Mouse (Mus musculus): Measurements from ENCODE around the gene Ube4b. TPM values are rescaled to one million over a fixed set of nuclear protein-coding genes. Genes with fewer than 3 reads are reported as not detected.
"Not testable (repeated sequence)": the region's sequence is repeated elsewhere in the genome, so short reads cannot be mapped to it uniquely, and the experiment has no call there.

Gene Ube4b
- polyA plus RNA-seq, 1 experiment from 2014 or later = 56.5 TPM

DNA sequence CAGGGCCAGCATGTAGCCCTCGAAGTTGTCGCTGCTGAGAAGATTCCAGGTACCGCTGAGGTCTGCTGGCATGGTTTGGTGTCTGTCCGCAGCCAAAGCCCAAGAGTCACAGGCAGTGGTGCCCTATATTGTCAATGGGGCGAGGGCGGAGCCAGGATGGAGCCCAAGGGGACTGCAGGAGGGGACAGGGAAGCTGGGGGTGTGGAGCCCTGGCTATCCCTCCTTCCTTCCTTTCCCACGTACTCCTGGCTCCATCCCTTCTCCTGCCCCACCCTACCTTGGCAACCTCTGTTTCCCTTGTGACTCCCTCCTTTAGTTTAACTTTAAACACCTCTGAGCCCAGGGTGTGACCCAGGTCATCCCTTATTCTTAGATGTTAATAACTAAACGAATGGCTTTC is 28.3 kb upstream of the Ube4b start, which contains the start of gene Rbp7:
TSS of gene Rbp7 (minus strand) at position 100 of the 400 bp plus-strand sequence.
- 56% methylated on average over 8 of the region's 8 CpGs for WGBS

DNA sequence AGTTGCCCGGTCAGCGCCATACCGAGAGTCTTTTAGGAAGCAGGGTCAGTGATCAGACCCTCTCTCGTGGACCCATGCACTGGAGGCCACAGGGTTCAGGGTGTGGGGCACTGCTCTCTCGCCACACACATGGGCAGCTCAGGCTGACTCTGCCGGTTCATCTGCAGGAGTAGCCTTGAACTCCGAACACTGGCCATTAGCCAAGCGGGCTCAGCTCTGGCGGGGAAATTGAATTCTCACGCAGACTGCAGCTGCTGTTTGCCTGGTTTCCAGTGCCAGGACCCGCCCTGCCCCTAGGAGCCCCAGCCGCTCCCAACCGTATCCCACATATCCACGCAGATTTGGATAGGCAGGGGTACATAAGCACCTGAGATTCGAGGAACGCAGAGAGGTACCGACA is 27.7 kb upstream of the Ube4b start:
- Histone ChIP-seq H3K9me3 (no peaks in the 10 kb centered on the region), H3K36me3 (no peaks in the 10 kb centered on the region), H3K4me3 (no peak overlapping the region), H3K4me2 (no peak overlapping the region), H3K27ac (no peak overlapping the region), H3K27me3 (no peaks in the 10 kb centered on the region), H3K9ac (no peak overlapping the region), H3K4me1 (replicated peaks) (no peaks in the 10 kb centered on the region)
- 86% methylated on average over 17 of the region's 17 CpGs for WGBS
- no peak for ATAC-seq (ENCODE audit: low FRiP score)

More for the DNA sequence above, 28.3 kb upstream of the Ube4b start, which contains the start of gene Rbp7:
- H3K9ac ChIP-seq = no peak within 1 kb of the TSS
- H3K27ac ChIP-seq = no peak within 1 kb of the TSS
- no peaks in the 10 kb centered on the region for H3K36me3 ChIP-seq
- no peaks in the 10 kb centered on the region for H3K9me3 ChIP-seq
- no peak within 1 kb of the TSS for H3K4me2 ChIP-seq
- H3K27me3 ChIP-seq = no peaks in the 10 kb centered on the region
- ATAC-seq (ENCODE audit: low FRiP score) = no peak
- H3K4me1 ChIP-seq (replicated peaks) = no peaks in the 10 kb centered on the region
- no peak within 1 kb of the TSS for H3K4me3 ChIP-seq

DNA sequence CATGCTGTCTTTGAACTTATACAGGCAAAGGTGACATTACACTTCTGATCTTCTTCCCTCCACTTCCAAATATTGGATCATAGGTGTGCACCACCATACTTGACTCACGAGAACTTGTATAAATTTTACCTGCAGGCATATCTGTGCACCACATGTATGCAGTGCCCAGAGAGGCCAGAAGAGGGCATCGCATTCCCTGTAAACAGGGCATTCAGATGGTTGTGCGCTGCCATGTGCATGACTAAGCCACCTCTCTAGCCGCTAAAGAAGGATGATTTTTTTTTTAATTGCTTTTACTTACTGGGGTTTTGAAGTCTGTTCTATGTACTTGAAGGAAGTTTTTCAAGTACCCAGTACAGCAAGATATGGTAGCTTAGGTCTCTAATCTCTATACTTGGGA is 27.1 kb upstream of the Ube4b start:
- Histone ChIP-seq H3K4me1 (replicated peaks) (no peaks in the 10 kb centered on the region), H3K4me2 (no peak overlapping the region), H3K36me3 (no peaks in the 10 kb centered on the region), H3K27ac (no peak overlapping the region), H3K9me3 (no peaks in the 10 kb centered on the region), H3K9ac (no peak overlapping the region), H3K4me3 (no peak overlapping the region), H3K27me3 (no peaks in the 10 kb centered on the region)
- whole genome bisulfite sequencing = 91% methylated on average over 4 of the region's 4 CpGs
- ATAC-seq (ENCODE audit: low FRiP score) = no peak

DNA sequence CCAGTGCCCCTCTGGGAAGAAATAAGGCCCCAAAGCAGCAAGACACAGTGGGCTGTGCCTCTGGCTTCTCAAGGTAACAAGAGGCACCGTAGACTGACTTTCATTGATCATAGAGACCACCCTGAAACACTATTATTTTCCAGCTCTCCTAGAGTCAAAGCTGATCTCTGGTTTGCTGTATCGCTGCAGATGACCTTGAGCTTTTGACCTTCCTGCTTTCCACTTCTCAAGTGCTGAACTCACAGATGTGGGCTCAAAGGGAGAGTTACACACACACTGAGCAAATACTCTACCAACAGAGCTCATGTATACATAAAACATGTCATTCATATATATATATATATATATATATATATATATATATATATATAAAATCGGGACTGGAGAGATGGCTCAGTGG is 24.1 kb upstream of the Ube4b start:
- no peaks in the 10 kb centered on the region for H3K9me3 ChIP-seq
- no peak for ATAC-seq (ENCODE audit: low FRiP score)
- 88% methylated on average over 3 of the region's 3 CpGs for WGBS
- no peaks in the 10 kb centered on the region for H3K36me3 ChIP-seq
- H3K27ac ChIP-seq = no peak overlapping the region
- H3K9ac ChIP-seq = no peak overlapping the region
- no peak overlapping the region for H3K4me3 ChIP-seq
- H3K4me2 ChIP-seq = no peak overlapping the region
- H3K27me3 ChIP-seq = no peaks in the 10 kb centered on the region
- H3K4me1 ChIP-seq (replicated peaks) = peaks cover 9% of the 10 kb centered on the region

DNA sequence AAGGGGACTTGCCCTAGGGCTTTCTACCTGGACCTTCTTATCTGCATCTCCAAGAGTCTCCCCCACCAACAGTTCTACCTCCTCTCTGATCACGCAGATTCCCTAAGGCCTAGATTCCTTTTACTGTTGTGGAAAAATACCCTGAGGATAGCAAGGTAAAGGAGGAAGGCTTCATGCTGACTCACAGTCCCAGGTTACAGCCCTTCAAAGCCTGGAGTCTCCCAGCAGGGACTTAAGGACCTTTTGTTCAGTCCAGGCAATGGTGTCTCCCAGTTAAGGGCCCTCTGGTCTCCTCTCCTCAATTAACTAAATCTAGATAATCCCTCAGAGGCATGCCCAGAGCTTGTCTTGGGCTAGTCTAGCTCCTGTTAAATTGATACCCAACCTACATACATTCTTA is 19.8 kb upstream of the Ube4b start:
- H3K4me2 ChIP-seq = peak overlapping the region; percentile 60
- H3K36me3 ChIP-seq = no peaks in the 10 kb centered on the region
- no peaks in the 10 kb centered on the region for H3K27me3 ChIP-seq
- WGBS = 57% methylated on average over 1 of the region's 1 CpGs
- 0 out of 2 replicates have a peak overlapping the region, but pooled peaks have one; percentile 75 for H3K9ac ChIP-seq
- no peaks in the 10 kb centered on the region for H3K9me3 ChIP-seq
- peak overlapping the region; percentile 96 for H3K27ac ChIP-seq
- H3K4me3 ChIP-seq = no peak overlapping the region
- peaks cover 22% of the 10 kb centered on the region for H3K4me1 ChIP-seq (replicated peaks)
- ATAC-seq (ENCODE audit: low FRiP score) = no peak

DNA sequence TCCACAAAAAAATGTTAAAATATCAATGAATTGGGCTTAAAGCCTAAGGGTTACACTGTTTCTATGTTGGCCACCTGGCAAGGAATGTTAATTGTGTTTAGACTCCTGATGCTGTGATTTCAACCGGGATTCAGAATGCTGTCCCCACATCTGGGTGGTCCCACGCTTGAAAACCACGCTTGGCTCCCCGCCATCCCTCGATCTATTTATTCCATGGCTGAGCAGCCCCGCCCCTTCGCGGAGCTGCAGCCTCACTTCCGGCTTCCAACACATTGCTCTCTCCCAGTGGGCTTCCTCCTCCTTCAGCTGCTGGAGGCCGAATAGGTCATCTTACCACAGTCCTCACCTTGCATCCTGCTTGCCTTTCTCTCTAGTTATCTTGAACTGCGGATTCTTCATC is 19.3 kb upstream of the Ube4b start:
- Histone ChIP-seq H3K9ac (peak overlapping the region; percentile 75), H3K36me3 (no peaks in the 10 kb centered on the region), H3K4me3 (peak overlapping the region; percentile 31), H3K27ac (peak overlapping the region; percentile 96), H3K9me3 (no peaks in the 10 kb centered on the region), H3K27me3 (no peaks in the 10 kb centered on the region), H3K4me1 (replicated peaks) (peaks cover 22% of the 10 kb centered on the region), H3K4me2 (peak overlapping the region; percentile 60)
- peak; percentile 74 for ATAC-seq (ENCODE audit: low FRiP score)
- 3% methylated on average over 11 of the region's 11 CpGs for WGBS

DNA sequence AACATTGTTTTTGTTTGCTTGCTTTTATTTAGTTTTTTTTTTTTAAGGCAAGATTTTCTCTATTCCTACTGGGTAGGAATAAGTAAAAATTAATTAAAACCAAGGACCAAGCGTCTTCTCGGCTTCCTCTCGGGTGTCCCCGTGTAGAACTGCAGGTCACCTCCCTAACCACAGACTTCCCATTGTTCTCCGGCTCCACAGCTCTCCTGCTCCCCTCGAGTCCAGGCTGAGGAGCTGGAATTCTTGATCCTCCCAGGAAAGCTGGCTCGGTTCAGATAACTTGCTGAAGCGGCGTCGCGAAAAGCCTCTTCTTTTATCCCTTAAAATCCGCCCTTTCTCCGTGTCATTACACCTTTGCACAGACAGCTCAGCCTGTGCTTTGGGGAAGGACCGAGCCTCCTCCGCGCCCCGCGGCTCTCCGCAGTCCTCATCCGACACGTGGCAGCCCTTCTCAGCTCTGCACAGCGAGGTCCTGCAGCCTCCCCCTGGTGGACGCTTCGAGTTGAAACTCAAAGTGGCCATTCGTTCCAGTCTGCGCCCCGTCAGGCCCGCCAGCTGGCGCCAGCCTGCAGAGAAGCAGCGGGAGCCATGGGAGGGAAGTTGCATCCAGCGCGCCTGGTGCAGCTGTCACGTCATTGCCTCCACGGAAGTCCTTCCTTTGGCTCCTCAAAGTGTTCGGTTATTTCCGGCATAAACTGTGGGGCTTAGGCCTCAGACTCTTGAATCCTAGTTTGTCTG is 18.6 kb upstream of the Ube4b start:
- Histone ChIP-seq H3K27me3 (no peaks in the 10 kb centered on the region), H3K4me1 (replicated peaks) (peaks cover 22% of the 10 kb centered on the region), H3K9me3 (no peaks in the 10 kb centered on the region), H3K27ac (peak overlapping the region; percentile 96), H3K36me3 (no peaks in the 10 kb centered on the region), H3K4me2 (peak overlapping the region; percentile 60), H3K9ac (peak overlapping the region; percentile 75), H3K4me3 (peak overlapping the region; percentile 31)
- ATAC-seq (ENCODE audit: low FRiP score) = peak; percentile 97
- whole genome bisulfite sequencing = under 1% methylated on average over 36 of the region's 36 CpGs

DNA sequence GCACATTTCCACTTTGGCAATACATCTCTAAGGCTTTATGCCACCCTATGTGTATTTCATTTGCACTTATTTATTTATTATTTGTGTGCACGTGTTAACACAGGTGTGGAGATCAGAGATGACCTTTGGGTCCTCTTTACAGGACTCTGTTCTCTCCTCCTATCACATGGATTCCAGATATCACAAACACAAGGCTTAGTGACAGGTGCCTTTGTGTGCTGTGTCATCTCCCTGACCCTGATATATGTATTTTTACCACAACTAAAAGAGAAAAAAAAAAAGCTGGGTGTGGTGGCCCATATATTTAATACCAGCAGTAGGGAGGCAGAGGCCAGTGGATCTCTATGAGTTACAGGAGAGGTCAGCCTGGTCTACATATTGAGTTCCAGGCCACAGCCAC is 17.9 kb upstream of the Ube4b start:
- H3K4me3 ChIP-seq = peak overlapping the region; percentile 31; the same call in 1 of the 2 replicates
- peaks cover 22% of the 10 kb centered on the region for H3K4me1 ChIP-seq (replicated peaks)
- peak overlapping the region; percentile 60 for H3K4me2 ChIP-seq
- no peaks in the 10 kb centered on the region for H3K9me3 ChIP-seq
- ATAC-seq (ENCODE audit: low FRiP score) = 0 out of 2 replicates have a peak, but pooled peaks have one; percentile 27
- H3K36me3 ChIP-seq = no peaks in the 10 kb centered on the region
- H3K27me3 ChIP-seq = no peaks in the 10 kb centered on the region
- WGBS = 66% methylated on average over 1 of the region's 1 CpGs
- H3K9ac ChIP-seq = peak overlapping the region; percentile 75
- peak overlapping the region; percentile 96 for H3K27ac ChIP-seq

DNA sequence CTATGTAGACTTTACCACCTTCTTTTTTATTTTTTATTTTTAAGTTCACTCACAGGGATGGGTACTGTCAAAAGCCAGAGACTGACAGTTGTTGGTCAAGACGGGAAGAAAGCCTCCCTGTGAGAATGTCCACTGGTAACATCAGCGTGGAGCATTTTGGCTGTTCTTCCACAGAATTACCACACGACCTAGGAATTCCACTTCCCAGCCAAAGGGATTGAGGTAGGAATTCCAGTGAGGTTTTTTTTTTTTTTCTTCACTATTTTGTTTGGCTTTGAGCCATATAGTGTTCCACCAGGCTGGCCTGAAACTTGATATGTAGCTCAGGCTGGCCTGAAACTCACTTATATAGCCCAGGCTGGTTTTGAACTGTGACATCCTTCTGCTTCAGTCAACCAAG is 15.9 kb upstream of the Ube4b start:
- H3K27ac ChIP-seq = no peak overlapping the region
- no peak overlapping the region for H3K9ac ChIP-seq
- H3K4me3 ChIP-seq = no peak overlapping the region
- peaks cover 22% of the 10 kb centered on the region for H3K4me1 ChIP-seq (replicated peaks)
- H3K4me2 ChIP-seq = no peak overlapping the region
- H3K36me3 ChIP-seq = no peaks in the 10 kb centered on the region
- no peaks in the 10 kb centered on the region for H3K27me3 ChIP-seq
- ATAC-seq (ENCODE audit: low FRiP score) = no peak
- WGBS = 62% methylated on average over 3 of the region's 3 CpGs
- no peaks in the 10 kb centered on the region for H3K9me3 ChIP-seq

DNA sequence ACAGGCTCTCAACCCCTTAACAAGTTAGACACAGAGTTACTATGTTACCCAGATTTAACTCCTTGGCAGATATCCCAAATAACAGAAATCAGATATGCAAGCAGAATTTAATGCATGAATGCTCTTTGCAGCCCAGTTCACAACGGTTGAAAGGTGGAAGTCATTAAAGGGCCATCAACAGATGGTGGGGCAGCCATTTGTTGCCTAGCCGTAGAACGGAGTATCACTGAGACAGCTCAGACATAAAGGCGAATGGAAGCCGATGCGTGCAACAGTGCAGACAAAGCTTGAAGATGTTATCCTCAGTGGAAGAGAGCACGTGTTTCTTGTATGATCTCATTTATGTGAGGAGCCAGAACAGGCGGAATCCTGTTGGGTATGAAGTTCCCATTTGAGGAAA is 14.0 kb upstream of the Ube4b start:
- peaks cover 13% of the 10 kb centered on the region for H3K4me1 ChIP-seq (replicated peaks)
- H3K27ac ChIP-seq = no peak overlapping the region
- no peaks in the 10 kb centered on the region for H3K27me3 ChIP-seq
- H3K9me3 ChIP-seq = no peaks in the 10 kb centered on the region
- 58% methylated on average over 8 of the region's 8 CpGs for WGBS
- H3K36me3 ChIP-seq = no peaks in the 10 kb centered on the region
- H3K9ac ChIP-seq = no peak overlapping the region
- no peak for ATAC-seq (ENCODE audit: low FRiP score)
- no peak overlapping the region for H3K4me3 ChIP-seq
- no peak overlapping the region for H3K4me2 ChIP-seq

DNA sequence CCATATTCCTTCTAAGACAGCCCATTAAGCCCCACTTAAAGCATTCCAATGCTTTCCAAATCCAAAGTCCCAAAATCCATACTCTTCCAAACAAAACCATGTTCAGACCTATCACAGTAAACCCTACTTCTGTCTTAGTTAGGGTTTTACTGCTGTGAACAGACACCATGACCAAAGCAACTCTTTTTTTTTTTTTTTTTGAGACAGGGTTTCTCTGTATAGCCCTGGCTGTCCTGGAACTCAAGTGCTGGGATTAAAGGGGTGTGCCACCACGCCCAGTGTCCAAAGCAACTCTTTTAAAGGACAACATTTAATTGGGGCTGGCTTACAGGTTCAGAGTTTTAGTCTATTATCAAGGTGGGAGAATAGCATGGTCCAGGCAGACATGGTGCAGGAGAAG is 5.3 kb upstream of the Ube4b start:
- not testable (repeated sequence) for H3K27me3 ChIP-seq; H3K27ac ChIP-seq; H3K9me3 ChIP-seq; H3K9ac ChIP-seq; ATAC-seq (ENCODE audit: low FRiP score); H3K4me2 ChIP-seq; H3K36me3 ChIP-seq; H3K4me1 ChIP-seq (replicated peaks); H3K4me3 ChIP-seq
- WGBS = 81% methylated on average over 1 of the region's 1 CpGs

DNA sequence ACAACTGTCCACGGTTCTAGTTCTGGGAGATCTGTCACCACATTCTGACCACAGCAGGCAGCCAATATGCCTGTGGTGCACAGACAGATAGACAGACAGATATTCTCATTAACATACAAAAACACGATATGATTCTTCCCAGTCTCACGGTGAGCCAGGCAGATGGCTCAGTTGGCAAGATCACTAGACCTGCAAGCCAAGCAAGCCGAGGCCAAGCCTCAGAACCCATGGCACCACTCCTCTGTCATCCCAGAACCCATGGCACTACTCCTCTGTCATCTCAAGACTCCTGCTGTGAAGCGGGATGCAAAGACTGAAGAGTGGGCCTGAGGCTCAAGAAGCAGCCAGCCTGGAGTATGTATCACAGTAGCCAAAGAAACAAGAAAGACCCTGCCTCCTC is 3.0 kb upstream of the Ube4b start:
- Histone ChIP-seq H3K9ac (no peak overlapping the region), H3K4me1 (replicated peaks) (peaks cover 7% of the 10 kb centered on the region), H3K27ac (no peak overlapping the region), H3K4me2 (no peak overlapping the region), H3K4me3 (no peak overlapping the region), H3K27me3 (no peaks in the 10 kb centered on the region), H3K36me3 (no peaks in the 10 kb centered on the region), H3K9me3 (no peaks in the 10 kb centered on the region)
- no peak for ATAC-seq (ENCODE audit: low FRiP score)
- 81% methylated on average over 5 of the region's 5 CpGs for WGBS

DNA sequence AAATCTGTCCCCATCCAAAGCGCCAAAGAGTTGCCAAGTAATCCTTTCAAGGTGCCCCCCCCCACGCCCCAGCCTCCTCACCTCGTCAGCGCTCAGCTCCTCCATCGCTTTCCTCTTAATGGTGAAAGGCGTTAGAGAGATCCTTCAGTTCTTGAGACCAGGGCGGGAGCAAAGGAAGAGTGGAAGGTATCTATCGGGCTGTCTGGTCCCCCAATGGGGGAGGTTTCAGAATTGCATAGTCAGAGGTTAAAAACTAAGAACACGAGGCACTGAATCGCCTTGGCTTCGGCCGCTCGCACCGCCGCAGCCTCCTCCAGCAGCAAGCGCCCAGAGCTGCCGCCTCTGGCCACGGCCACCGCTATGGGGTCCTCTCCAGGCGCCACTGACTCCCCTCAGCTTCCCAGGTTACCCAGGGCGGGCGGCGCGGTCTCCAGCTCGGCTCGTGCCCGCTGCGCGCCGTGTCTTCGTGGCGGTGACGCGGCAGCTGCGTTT is 702 bp downstream of the Ube4b start:
- WGBS = under 1% methylated on average over 35 of the region's 35 CpGs
- peaks cover 37% of the 10 kb centered on the region for H3K4me1 ChIP-seq (replicated peaks)
- peak overlapping the region; percentile 96 for H3K4me3 ChIP-seq
- peak overlapping the region; percentile 99 for H3K27ac ChIP-seq
- H3K36me3 ChIP-seq = no peaks in the 10 kb centered on the region
- H3K27me3 ChIP-seq = no peaks in the 10 kb centered on the region
- H3K9ac ChIP-seq = peak overlapping the region; percentile 95
- ATAC-seq (ENCODE audit: low FRiP score) = peak; percentile 31
- H3K9me3 ChIP-seq = no peaks in the 10 kb centered on the region
- peak overlapping the region; percentile 89 for H3K4me2 ChIP-seq
